20 mouse cellular contexts compared by ENCODE assay signal in the genomic region with DNA sequence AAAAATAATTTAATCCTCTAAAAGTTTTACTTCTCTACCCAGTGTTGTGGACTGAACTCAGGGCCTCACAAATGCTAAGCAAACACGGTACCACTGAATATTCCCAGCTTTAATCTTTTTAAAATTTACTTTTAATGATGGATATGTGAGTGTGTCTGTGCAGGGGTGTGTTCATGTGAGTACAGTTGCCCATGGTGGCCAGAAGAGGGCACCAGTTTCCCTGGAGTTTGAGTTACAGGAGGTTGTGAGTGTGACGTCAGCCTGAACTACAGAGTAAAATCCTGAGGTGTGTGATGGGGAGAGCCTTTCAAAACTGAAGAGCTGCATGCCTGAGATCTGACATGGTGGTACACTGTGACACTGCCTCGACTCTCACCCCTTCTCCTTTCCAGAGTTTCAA. TPM values are rescaled to one million over a fixed set of nuclear protein-coding genes. Genes with fewer than 3 reads are reported as not detected.
DNase-seq lines count a peak whose midpoint lies in the region; ATAC-seq and TF ChIP-seq lines count a peak whose summit lies in the region.
"Had no signal": no experiment of that assay in that cellular context is flagged by ENCODE, and none has a peak within 500 bp of the region (broad histone marks: within the 10 kb centered on the region; RNA-seq: fewer than 3 reads in every experiment).

No protein-coding gene starts in this region.

- intact Hi-C loops in gastrocnemius, postnatal 14 days (cut with DNase I; ENCODE audit: low total_unique reads) = no loop called here

- no peaks in the 10 kb centered on the region for H3K4me1 ChIP-seq in kidney, postnatal 0 days (replicated peaks; ENCODE audit: insufficient read depth, low read length)
- peaks cover 15% of the 10 kb centered on the region for H3K4me1 ChIP-seq in liver, embryonic 16.5 days (ENCODE audit: control insufficient read depth, low read depth, low read length)

- DNase-seq in kidney, postnatal 0 days (ENCODE audit: low spot score) = no peak
- DNase-seq in kidney, adult 8-10 months = no peak
- DNase-seq in A20 (ENCODE audit: low read depth, low spot score) (peak; percentile 15), NIH3T3 (ENCODE audit: low read depth) (peak; percentile 14), adipocyte (ENCODE audit: low spot score) (no peak)
- no peak for DNase-seq in gastrocnemius, postnatal 14 days
- DNase-seq: adrenal gland, adult 8-10 months; cerebellum, postnatal 25 days; gastrocnemius, adult 2 months; heart, postnatal 10 days; thymus, postnatal 36 days had no signal

- no peak for ATAC-seq in kidney, postnatal 0 days (replicated peaks; ENCODE audit: low FRiP score, low read depth)
- no peak for ATAC-seq in liver, embryonic 16.5 days (ENCODE audit: low read depth)
- ATAC-seq: hindbrain, embryonic 16.5 days; Patski had no signal

- no peaks in the 10 kb centered on the region for H3K9me3 ChIP-seq in kidney, postnatal 0 days (replicated peaks; ENCODE audit: low read length)
- no peaks in the 10 kb centered on the region for H3K9me3 ChIP-seq in liver, embryonic 16.5 days (replicated peaks; ENCODE audit: control insufficient read depth, low read length)
- H3K9me3 ChIP-seq: kidney, embryonic 15.5 days; limb, embryonic 13.5 days had no signal

- no peaks in the 10 kb centered on the region for H3K27me3 ChIP-seq in kidney, postnatal 0 days (ENCODE audit: insufficient read depth, low read length)
- H3K27me3 ChIP-seq in liver, embryonic 16.5 days (ENCODE audit: control insufficient read depth, insufficient read depth, low read depth, low read length) = no peaks in the 10 kb centered on the region
- H3K27me3 ChIP-seq: kidney, embryonic 15.5 days; limb, embryonic 13.5 days; Patski had no signal

- no peak overlapping the region for H3K9ac ChIP-seq in kidney, postnatal 0 days (ENCODE audit: low read depth, low read length)
- no peak overlapping the region for H3K9ac ChIP-seq in liver, embryonic 16.5 days (ENCODE audit: low read depth, low read length)
- H3K9ac ChIP-seq: kidney, embryonic 15.5 days; limb, embryonic 13.5 days had no signal

- no peak overlapping the region for H3K4me2 ChIP-seq in kidney, postnatal 0 days (ENCODE audit: low read length)
- H3K4me2 ChIP-seq in liver, embryonic 16.5 days (ENCODE audit: low read depth, low read length) = no peak overlapping the region
- H3K4me2 ChIP-seq: kidney, embryonic 15.5 days; limb, embryonic 13.5 days; midbrain, embryonic 11.5 days had no signal

- H3K27ac ChIP-seq in kidney, postnatal 0 days = no peak overlapping the region
- H3K27ac ChIP-seq in liver, embryonic 16.5 days (ENCODE audit: low read length) = 0 out of 2 replicates have a peak overlapping the region, but pooled peaks have one; percentile 15
- H3K27ac ChIP-seq: embryonic facial prominence, embryonic 10.5 days; kidney, embryonic 15.5 days; limb, embryonic 13.5 days had no signal

- no peak overlapping the region for H3K4me3 ChIP-seq in kidney, postnatal 0 days (replicated peaks; ENCODE audit: low read depth, low read length)
- no peak overlapping the region for H3K4me3 ChIP-seq in liver, embryonic 16.5 days (ENCODE audit: low read depth, low read length)
- H3K4me3 ChIP-seq: embryonic facial prominence, embryonic 10.5 days; erythroblast, embryonic 14.5 days; gastrocnemius, adult 2 months; kidney, embryonic 15.5 days; limb, embryonic 13.5 days; myocyte had no signal

- TF ChIP-seq CTCF in kidney, postnatal 0 days (IDR thresholded peaks at IDR 0.05; ENCODE audit: low read depth) = peak; percentile 30; the same call in 1 of the 2 replicates

- H3K36me3 ChIP-seq in kidney, postnatal 0 days (ENCODE audit: insufficient read depth, low read length) = no peaks in the 10 kb centered on the region
- no peaks in the 10 kb centered on the region for H3K36me3 ChIP-seq in liver, embryonic 16.5 days (ENCODE audit: control insufficient read depth, insufficient read depth)
- H3K36me3 ChIP-seq: embryonic facial prominence, embryonic 10.5 days; kidney, embryonic 15.5 days; limb, embryonic 13.5 days had no signal

- WGBS in kidney, postnatal 0 days = 90% methylated on average over 3 of the region's 3 CpGs
- WGBS in liver, embryonic 16.5 days (ENCODE audit: insufficient replicate concordance) = 70% methylated on average over 3 of the region's 3 CpGs

RNA-seq across cellular contexts. Expression of a gene that starts 29.3 kb away (rescaled TPM):
- polyA plus RNA-seq in kidney, postnatal 0 days (2015; fragmentation: Nextera tagmentation; extraction: Ambion mirVana) = 35.1 and 39.2 TPM in 2 replicates
- 43.5 and 47.6 TPM in 2 replicates for polyA plus RNA-seq in liver, embryonic 16.5 days (2015; fragmentation: Nextera tagmentation; extraction: Ambion mirVana)
- total RNA-seq in gastrocnemius, postnatal 14 days (2021) = 10 to 100 TPM; 15.4 to 16.6 TPM

Comparison
In these comparisons a context has a peak if more than half of its experiments do, and no peak if none do; other contexts are left out.
1. DNase-seq: peak in A20 (single experiment) and NIH3T3 (single experiment); none in kidney, postnatal 0 days (single experiment), kidney, adult 8-10 months (0 of 2), adipocyte (single experiment) and gastrocnemius, postnatal 14 days (single experiment).